Mouse (Mus musculus) kidney, postnatal 0 days (tissue): ENCODE data around the gene Gm6793. TPM values are rescaled to one million over a fixed set of nuclear protein-coding genes. Genes with fewer than 3 reads are reported as not detected.

Experiments used
- ATAC-seq: fragments of 200-750 bp; cut with Nextera tagmentation; replicated peaks from 2 replicates; pipeline ENCODE4 v1.8.0; 2017; ENCODE audit warnings: low read depth, moderate number of reproducible peaks, moderate TSS enrichment, moderate library complexity; ENCODE audit not compliant: low FRiP score
- DNase-seq: peaks from one replicate; pipeline ENCODE4 v3.0.0-alpha.2; 2016; ENCODE audit warnings: low spot score
- H3K27ac ChIP-seq: fragments of 300-500 bp; sonication (generic); 2 replicates; pipeline ENCODE4 v1.5.1; 2014; ENCODE audit warnings: mild to moderate bottlenecking
- H3K27me3 ChIP-seq: fragments of 300-500 bp; sonication (generic); 2 replicates; pipeline ENCODE4 v1.6.1; 2014; ENCODE audit warnings: low read length, mixed read lengths; ENCODE audit not compliant: insufficient read depth
- H3K36me3 ChIP-seq: fragments of 300-500 bp; sonication (generic); 2 replicates; pipeline ENCODE4 v1.6.1; 2014; ENCODE audit warnings: low read length, mixed read lengths; ENCODE audit not compliant: insufficient read depth
- H3K4me1 ChIP-seq: fragments of 300-500 bp; sonication (generic); replicated peaks from 2 replicates; pipeline ENCODE4 v1.6.1; 2014; ENCODE audit warnings: antibody characterized with exemption, low read length, mixed read lengths; ENCODE audit not compliant: insufficient read depth
- H3K4me2 ChIP-seq: fragments of 300-500 bp; sonication (generic); 2 replicates; pipeline ENCODE4 v1.6.1; 2014; ENCODE audit warnings: mild to moderate bottlenecking, low read length, moderate library complexity, mixed read lengths
- H3K4me3 ChIP-seq: fragments of 300-500 bp; sonication (generic); replicated peaks from 2 replicates; pipeline ENCODE4 v1.5.1; 2014; ENCODE audit warnings: low read depth, low read length
- H3K9ac ChIP-seq: fragments of 300-500 bp; sonication (generic); 2 replicates; pipeline ENCODE4 v1.6.1; 2014; ENCODE audit warnings: low read depth, low read length
- H3K9me3 ChIP-seq: fragments of 300-500 bp; sonication (generic); replicated peaks from 2 replicates; pipeline ENCODE4 v1.6.1; 2016; ENCODE audit warnings: low read length, inconsistent platforms, mixed read lengths
- CTCF ChIP-seq: IDR thresholded peaks from 2 replicates; pipeline ENCODE4 v1.5.1; 2016; ENCODE audit warnings: antibody characterized with exemption, low read depth, mild to moderate bottlenecking, moderate library complexity
- WGBS: fragments of 180-500 bp; shearing (Covaris S2); extraction: QIAGEN DNeasy Blood & Tissue Kit; methylation state at CpG from one replicate; pipeline ENCODE4 v1.1.7; 2014; 5-methylcytosine and 5-hydroxymethylcytosine counted together
- polyA plus RNA-seq: library from polyadenylated mRNA; unstranded; fragments of >200 nt; fragmentation: Nextera tagmentation; extraction: Ambion mirVana; gene quantifications from 2 replicates; pipeline ENCODE4 v1.2.1, GENCODE M21; 2015

Gene Gm6793
- polyA plus RNA-seq, 1 experiment from 2014 or later: 0.29 TPM

GRCm38 (mm10) chr8:111976326-111976725, 38.5 kb downstream of the Gm6793 start:
- Histone ChIP-seq H3K4me3 (no peak overlapping the region), H3K27me3 (no peaks in the 10 kb centered on the region), H3K27ac (no peak overlapping the region), H3K36me3 (peaks cover 3% of the 10 kb centered on the region; the same call in 1 of the 2 replicates), H3K4me1 (no peaks in the 10 kb centered on the region), H3K9me3 (no peaks in the 10 kb centered on the region), H3K9ac (no peak overlapping the region), H3K4me2 (no peak overlapping the region)
- 92% methylated on average over 2 of the region's 2 CpGs for WGBS
- no peak for ATAC-seq
- DNase-seq: no peak
- no peak for TF ChIP-seq CTCF

GRCm38 (mm10) chr8:111975706-111976105, 39.1 kb downstream of the Gm6793 start:
- Histone ChIP-seq H3K9me3 (no peaks in the 10 kb centered on the region), H3K9ac (no peak overlapping the region), H3K4me2 (no peak overlapping the region), H3K27me3 (no peaks in the 10 kb centered on the region), H3K27ac (no peak overlapping the region), H3K36me3 (peaks cover 3% of the 10 kb centered on the region; the same call in 1 of the 2 replicates), H3K4me3 (no peak overlapping the region), H3K4me1 (no peaks in the 10 kb centered on the region)
- no peak for ATAC-seq
- TF ChIP-seq CTCF: no peak
- DNase-seq: no peak
- WGBS: 92% methylated on average over 2 of the region's 2 CpGs

DNA sequence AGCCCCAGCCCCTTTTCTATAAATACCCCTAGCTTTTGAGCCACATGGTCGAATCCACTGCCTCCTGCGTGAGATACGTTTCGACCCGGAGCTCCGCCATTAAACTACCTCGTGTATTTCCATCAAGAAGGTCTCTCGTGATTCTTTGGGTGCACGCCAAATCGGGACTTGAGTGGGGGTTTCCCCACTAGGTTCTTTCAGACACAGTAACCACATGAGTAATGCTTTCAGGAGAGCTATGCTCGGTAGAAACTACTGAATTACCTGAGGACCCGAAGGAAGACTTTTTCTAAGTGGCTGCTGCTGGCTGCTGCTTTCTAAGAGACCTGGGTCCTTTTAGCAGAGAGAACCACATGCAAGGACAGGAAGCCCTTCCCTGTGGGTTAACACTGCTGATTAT, 40.7 kb downstream of the Gm6793 start:
- 97% methylated on average over 12 of the region's 12 CpGs for WGBS
- Histone ChIP-seq H3K4me1 (no peaks in the 10 kb centered on the region), H3K9ac (no peak overlapping the region), H3K4me2 (no peak overlapping the region), H3K27me3 (no peaks in the 10 kb centered on the region), H3K36me3 (peaks cover 3% of the 10 kb centered on the region; the same call in 1 of the 2 replicates), H3K9me3 (no peaks in the 10 kb centered on the region), H3K4me3 (no peak overlapping the region), H3K27ac (no peak overlapping the region)
- DNase-seq (no peak), ATAC-seq (no peak)
- TF ChIP-seq CTCF: no peak

- no peak overlapping the region for H3K4me2 ChIP-seq
- H3K9me3 ChIP-seq: no peaks in the 10 kb centered on the region
- ATAC-seq (no peak), DNase-seq (no peak)
- H3K4me3 ChIP-seq: no peak overlapping the region
- H3K27me3 ChIP-seq: no peaks in the 10 kb centered on the region
- no peak overlapping the region for H3K27ac ChIP-seq
- WGBS: 47% methylated on average over 5 of the region's 5 CpGs
- peaks cover 3% of the 10 kb centered on the region; the same call in 1 of the 2 replicates for H3K36me3 ChIP-seq
- H3K4me1 ChIP-seq: no peaks in the 10 kb centered on the region
- H3K9ac ChIP-seq: no peak overlapping the region
- TF ChIP-seq CTCF: no peak
These were observed 45.8 kb downstream of the Gm6793 start for GRCm38 (mm10) chr8:111968991-111969390.

DNA sequence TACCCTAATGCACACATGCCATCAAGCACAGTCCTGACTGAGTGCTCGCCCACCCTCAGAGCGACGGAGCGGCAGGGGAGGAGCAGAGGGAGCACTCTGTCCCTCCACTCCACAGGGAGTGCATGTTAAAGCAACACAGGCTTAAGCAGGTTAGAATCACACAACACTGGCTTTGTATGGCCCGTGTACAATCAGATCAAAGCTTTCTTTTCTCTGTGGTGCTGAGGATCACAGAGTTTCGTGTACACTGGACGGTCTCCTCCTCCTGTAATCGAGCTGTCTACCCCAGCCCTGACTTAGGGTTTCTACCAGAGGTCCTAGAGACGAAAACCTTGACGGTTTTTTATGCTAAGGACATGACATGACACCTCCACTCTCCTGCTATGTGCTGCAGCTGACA, 46.3 kb downstream of the Gm6793 start:
- Histone ChIP-seq H3K9me3 (no peaks in the 10 kb centered on the region), H3K36me3 (0 out of 2 replicates have a peak, but pooled peaks cover 3% of the 10 kb centered on the region), H3K4me1 (no peaks in the 10 kb centered on the region), H3K27ac (no peak overlapping the region), H3K4me2 (no peak overlapping the region), H3K27me3 (no peaks in the 10 kb centered on the region), H3K9ac (no peak overlapping the region), H3K4me3 (no peak overlapping the region)
- 85% methylated on average over 10 of the region's 10 CpGs for WGBS
- DNase-seq (no peak), ATAC-seq (no peak)
- no peak for TF ChIP-seq CTCF

DNA sequence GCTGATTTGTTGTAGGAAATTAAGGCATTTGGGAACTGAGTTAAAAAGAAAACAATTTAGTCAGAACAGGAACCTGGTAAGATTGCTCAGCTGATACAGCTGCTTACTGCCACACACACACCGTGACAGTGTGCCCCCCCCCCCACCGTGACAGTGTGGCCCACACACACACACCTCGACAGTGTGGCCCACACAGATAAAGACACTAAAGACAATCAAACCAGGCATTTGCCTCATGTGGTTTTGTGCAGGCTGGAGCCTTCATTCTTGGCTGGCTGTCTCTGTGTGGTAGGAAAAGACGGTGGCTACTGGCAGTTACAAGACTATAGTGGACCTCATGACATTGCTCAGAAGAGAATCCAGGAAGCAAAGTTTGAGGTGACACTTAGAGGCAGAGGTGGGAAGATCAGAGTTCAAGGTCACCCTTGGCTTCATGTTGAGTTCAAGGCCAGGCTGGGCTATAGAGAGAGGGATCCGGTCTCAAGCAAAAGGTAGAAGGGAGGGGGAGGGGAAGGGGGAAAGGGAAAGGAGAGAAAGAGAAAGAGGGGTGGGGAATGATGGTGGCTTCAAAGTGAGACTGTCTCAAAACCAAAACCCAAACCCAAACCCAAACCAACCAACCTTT, 47.5 kb downstream of the Gm6793 start:
- H3K9ac ChIP-seq: no peak overlapping the region
- DNase-seq: no peak
- 0 out of 2 replicates have a peak, but pooled peaks cover under 1% of the 10 kb centered on the region for H3K36me3 ChIP-seq
- H3K27me3 ChIP-seq: no peaks in the 10 kb centered on the region
- no peak overlapping the region for H3K4me3 ChIP-seq
- TF ChIP-seq CTCF: no peak
- no peak overlapping the region for H3K27ac ChIP-seq
- WGBS: 86% methylated on average over 5 of the region's 5 CpGs
- no peak overlapping the region for H3K4me2 ChIP-seq
- no peak for ATAC-seq
- no peaks in the 10 kb centered on the region for H3K4me1 ChIP-seq
- H3K9me3 ChIP-seq: no peaks in the 10 kb centered on the region
